Mouse (Mus musculus) intestine, postnatal 0 days (tissue): ENCODE data around the gene Adgrl2. TPM values are rescaled to one million over a fixed set of nuclear protein-coding genes. Genes with fewer than 3 reads are reported as not detected.

Source experiments
- ATAC-seq: fragments of 200-750 bp; cut with Nextera tagmentation; 2 replicates; pipeline ENCODE4 v1.8.0; 2017; ENCODE audit warnings: mild to moderate bottlenecking, moderate TSS enrichment, moderate library complexity
- H3K27ac ChIP-seq: fragments of 300-500 bp; sonication (generic); 2 replicates; pipeline ENCODE4 v1.5.1; 2014; ENCODE audit warnings: mild to moderate bottlenecking, low read depth, low read length, moderate library complexity
- H3K27me3 ChIP-seq: fragments of 300-500 bp; sonication (generic); replicated peaks from 2 replicates; pipeline ENCODE4 v1.6.1; 2014; ENCODE audit warnings: low read length, mixed read lengths; ENCODE audit not compliant: control insufficient read depth, insufficient read depth
- H3K36me3 ChIP-seq: fragments of 300-500 bp; sonication (generic); 2 replicates; pipeline ENCODE4 v1.6.1; 2014; ENCODE audit warnings: mild to moderate bottlenecking, moderate library complexity; ENCODE audit not compliant: control insufficient read depth, insufficient read depth
- H3K4me1 ChIP-seq: fragments of 300-500 bp; sonication (generic); replicated peaks from 2 replicates; pipeline ENCODE4 v1.6.1; 2014; ENCODE audit warnings: antibody characterized with exemption, low read length, mixed read lengths; ENCODE audit not compliant: control insufficient read depth, insufficient read depth
- H3K4me2 ChIP-seq: fragments of 300-500 bp; sonication (generic); replicated peaks from 2 replicates; pipeline ENCODE4 v1.6.1; 2014; ENCODE audit warnings: low read depth, mild to moderate bottlenecking, moderate library complexity
- H3K4me3 ChIP-seq: fragments of 300-500 bp; sonication (generic); 2 replicates; pipeline ENCODE4 v1.5.1; 2014; ENCODE audit warnings: low read depth, low read length
- H3K9ac ChIP-seq: fragments of 300-500 bp; sonication (generic); 2 replicates; pipeline ENCODE4 v1.6.1; 2014; ENCODE audit warnings: mild to moderate bottlenecking, low read depth, low read length
- H3K9me3 ChIP-seq: fragments of 300-500 bp; sonication (generic); 2 replicates; pipeline ENCODE4 v1.6.1; 2016; ENCODE audit warnings: mixed run types; ENCODE audit not compliant: control insufficient read depth
- CTCF ChIP-seq: sonication (generic); IDR thresholded peaks from 2 replicates; pipeline ENCODE4 v1.5.1; 2016; ENCODE audit warnings: low read depth, mild to moderate bottlenecking, control low read depth, antibody characterized with exemption, moderate library complexity
- WGBS: fragments of 180-500 bp; shearing (Covaris S2); extraction: QIAGEN DNeasy Blood & Tissue Kit; methylation state at CpG from one replicate; pipeline ENCODE4 v1.1.7; 2014; 5-methylcytosine and 5-hydroxymethylcytosine counted together
- polyA plus RNA-seq: library from polyadenylated mRNA; unstranded; fragments of >200 nt; fragmentation: Nextera tagmentation; extraction: Ambion mirVana; gene quantifications from 2 replicates; pipeline ENCODE4 v1.2.1, GENCODE M21; 2015

The Adgrl2 gene
- polyA plus RNA-seq, 1 experiment from 2014 or later, result 20.4 TPM

DNA sequence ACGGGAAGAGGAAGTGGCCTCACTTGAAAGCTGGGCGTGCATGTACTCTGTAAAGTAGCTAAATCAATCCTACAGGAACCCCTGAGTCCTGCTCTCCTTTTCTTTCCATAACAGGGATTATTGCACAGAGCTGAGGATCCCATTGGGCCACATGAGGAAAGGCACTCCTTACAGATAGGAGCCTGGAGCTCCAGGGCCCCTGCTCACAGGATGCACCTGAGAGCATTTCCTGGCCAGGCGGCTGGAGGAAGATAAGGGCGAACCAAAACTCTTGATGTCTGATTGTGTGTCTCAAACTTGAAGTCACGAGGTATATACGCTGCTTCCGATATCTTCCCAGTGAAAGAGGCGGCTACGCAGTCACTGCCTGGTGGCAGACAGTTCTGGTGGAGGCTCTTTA, 183.4 kb downstream of the Adgrl2 start:
- Histone ChIP-seq H3K9me3 (no peaks in the 10 kb centered on the region), H3K27ac (no peak overlapping the region), H3K4me3 (no peak overlapping the region), H3K4me2 (no peak overlapping the region), H3K9ac (no peak overlapping the region), H3K36me3 (no peaks in the 10 kb centered on the region), H3K27me3 (no peaks in the 10 kb centered on the region), H3K4me1 (no peaks in the 10 kb centered on the region)
- WGBS, result 71% methylated on average over 9 of the region's 9 CpGs
- no peak for TF ChIP-seq CTCF
- no peak for ATAC-seq

- no peak overlapping the region for H3K9ac ChIP-seq
- no peak overlapping the region for H3K27ac ChIP-seq
- H3K4me3 ChIP-seq, result no peak overlapping the region
- no peaks in the 10 kb centered on the region for H3K36me3 ChIP-seq
- no peaks in the 10 kb centered on the region for H3K4me1 ChIP-seq
- no peak overlapping the region for H3K4me2 ChIP-seq
- ATAC-seq, result no peak
- no peaks in the 10 kb centered on the region for H3K9me3 ChIP-seq
- no peak for TF ChIP-seq CTCF
- no peaks in the 10 kb centered on the region for H3K27me3 ChIP-seq
- 67% methylated on average over 10 of the region's 10 CpGs for WGBS
These were observed 197.0 kb downstream of the Adgrl2 start for GRCm38 (mm10) chr3:148793286-148793913.

- TF ChIP-seq CTCF, result no peak
- Histone ChIP-seq H3K27me3 (no peaks in the 10 kb centered on the region), H3K9ac (no peak overlapping the region), H3K9me3 (no peaks in the 10 kb centered on the region), H3K4me1 (no peaks in the 10 kb centered on the region), H3K4me3 (no peak overlapping the region), H3K4me2 (no peak overlapping the region), H3K27ac (no peak overlapping the region), H3K36me3 (no peaks in the 10 kb centered on the region)
- ATAC-seq, result no peak
- 83% methylated on average over 6 of the region's 6 CpGs for WGBS
These were observed 220.0 kb downstream of the Adgrl2 start for GRCm38 (mm10) chr3:148770310-148770709.
